Mouse (Mus musculus): ENCODE data around the gene Ly6g6c.

DNA sequence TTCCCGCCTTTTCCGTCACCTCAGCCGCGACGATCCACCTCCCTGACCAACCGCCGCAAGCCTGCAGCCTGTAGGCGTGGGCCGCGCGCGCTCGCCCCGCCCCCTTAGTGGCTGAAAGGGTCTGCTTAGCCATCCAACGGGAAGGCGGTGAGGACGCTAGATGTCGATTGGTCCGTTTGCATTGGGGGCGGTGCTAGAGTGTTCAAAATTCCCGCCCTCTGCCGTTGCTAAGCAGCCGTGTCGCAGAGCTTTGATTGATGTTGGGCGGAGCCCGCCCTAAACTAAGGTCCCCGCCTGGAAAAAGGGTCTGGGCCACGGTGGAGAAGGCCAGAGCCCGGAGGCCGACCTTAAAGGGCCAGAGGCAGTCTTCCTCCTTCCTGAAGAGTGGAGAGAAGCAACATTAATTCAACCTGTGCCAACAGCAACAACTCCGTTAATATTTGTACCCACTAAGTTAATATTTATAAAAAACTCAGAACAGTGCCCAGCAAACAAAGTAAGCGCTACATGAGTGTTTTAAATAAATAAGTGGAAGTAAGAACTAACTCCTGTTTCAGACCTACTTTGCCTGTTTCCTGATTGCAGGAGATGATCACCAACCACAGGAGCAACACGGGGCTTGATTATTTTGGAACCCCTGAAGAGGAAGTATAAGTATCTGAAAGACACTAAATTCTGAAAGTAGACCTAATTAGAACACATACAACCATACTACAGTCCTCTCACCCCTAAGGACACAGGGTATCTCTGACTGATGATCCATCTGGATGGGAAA, 18.3 kb upstream of the Ly6g6c start, which contains the start of gene Msh5:
- TF ChIP-seq CTCF (IDR thresholded peaks at IDR 0.05; ENCODE audit: low read depth, low read length) = no peak
- TF ChIP-seq POLR2A (IDR thresholded peaks at IDR 0.05; ENCODE audit: extremely low read depth, insufficient read depth, low read length) = no peak

Data from liver, adult 2 months (tissue).